Mouse (Mus musculus): Measurements from ENCODE around the gene Mcm7.

The Mcm7 gene

DNA sequence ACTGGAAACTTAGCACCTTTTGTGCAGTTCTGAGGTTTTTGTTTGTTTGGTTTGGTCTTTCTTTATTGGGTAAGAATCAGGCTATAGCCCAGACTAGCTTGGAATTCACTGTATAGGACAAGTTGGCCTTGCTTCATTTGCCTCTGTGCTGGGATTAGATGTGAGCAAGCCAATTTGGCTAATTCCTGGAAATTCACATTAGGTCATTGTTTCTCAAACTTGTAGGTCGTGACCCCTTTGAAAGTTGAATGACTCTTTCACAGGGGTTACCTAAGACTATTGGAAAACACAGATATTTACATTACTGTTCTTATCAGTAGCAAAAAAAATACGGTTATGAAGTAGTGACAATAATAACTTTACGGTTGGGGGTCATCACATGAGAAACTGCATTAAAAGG, 17.8 kb downstream of the Mcm7 start:
- no peak for DNase-seq

DNA sequence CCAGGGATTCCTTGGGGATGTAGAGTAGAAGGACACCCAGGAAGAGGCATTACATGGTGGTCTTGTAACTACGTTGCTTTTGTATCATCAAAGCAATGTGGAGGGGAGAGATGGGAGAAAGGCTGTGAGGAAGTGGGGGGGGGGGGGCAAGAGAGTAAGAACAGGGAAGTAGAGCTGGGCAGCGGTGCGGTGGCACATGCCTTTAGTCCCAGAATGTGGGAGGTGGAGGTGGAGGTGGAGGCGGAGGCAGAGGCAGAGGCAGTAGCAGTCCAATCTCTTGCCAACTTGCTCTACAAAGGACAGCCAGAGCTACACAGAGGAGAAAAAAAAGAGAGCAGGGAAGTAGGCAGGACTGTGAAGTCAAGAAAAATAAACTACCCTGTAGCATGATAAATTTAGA, 33.6 kb downstream of the Mcm7 start:
- no peak for DNase-seq

DNA sequence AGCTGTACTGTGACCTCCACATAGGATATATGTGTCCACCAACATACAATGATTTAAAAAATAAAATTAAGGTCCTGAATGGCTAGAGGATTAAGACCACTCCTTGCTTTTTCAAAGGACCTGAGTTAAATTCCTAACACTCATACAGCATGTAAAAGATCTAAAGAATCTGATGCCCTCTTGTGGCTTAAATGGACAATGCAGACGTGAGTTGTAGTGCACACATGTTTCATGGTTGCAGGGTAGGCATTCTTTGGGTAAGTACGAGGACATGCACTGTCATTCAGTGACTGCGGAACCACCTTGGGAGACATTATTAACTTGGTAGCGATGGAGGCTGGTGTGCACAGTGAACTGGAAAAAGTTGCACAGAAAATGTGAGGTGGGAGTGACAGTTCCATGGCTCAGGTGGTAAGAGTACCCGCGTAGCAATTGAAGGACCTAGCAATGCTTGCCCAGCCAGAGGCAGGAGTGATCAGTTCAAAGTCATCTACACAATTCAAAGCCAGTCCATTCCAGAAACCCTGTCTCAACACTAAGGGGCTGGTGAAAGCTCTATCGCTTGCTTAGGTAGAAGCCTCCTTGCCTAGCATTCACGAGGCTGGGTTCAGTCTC, 34.2 kb downstream of the Mcm7 start:
- no peak for DNase-seq

DNA sequence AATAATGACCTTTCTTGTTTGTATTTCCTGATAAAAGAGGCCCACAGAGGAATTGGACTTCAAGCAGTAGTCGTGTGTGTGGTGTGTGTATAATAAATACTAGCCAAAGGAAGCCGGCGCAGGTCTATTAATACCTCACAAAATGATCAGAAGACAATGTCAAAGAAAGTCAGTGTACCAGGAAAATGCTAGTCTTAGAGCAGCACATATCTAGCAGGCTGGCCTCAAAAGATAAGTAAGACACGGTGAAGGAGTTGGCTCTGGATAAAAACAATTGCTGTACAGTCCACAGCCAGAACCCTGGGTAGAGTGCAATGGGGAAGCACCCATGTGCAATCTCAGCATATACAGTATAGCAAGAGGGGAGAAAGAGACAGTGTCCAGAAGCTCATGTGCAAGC, 35.0 kb downstream of the Mcm7 start:
- no peak for DNase-seq

DNA sequence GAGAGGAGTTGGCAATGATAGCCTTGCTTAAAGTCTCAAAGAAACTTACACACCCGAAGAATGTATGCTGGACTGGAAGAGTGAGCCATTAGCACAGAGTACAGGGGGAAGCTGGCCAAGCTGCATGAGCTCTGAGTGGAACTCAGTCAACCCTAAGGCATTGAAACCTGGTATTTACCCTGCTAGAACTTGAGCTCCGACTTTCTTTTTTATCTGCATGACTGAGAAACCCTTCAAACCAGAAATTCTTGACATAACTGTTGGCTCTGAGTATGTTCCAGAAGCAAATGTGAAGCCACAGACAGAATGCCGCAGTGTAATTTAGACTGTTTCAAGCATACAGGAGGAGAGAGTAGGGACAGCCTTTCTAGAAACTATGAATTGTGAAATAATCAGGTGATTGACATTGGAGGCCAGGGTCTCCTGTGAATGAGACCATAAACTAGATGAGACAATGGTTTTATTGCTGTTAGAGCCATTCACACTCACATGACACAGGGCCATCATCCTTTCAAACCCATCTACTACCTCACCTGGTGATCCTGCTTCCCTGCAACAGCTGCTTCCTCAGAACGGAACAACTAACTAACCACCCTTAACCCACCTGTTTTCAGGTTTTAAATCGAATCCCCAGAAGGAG, 39.7 kb downstream of the Mcm7 start:
- DNase-seq: no peak

DNA sequence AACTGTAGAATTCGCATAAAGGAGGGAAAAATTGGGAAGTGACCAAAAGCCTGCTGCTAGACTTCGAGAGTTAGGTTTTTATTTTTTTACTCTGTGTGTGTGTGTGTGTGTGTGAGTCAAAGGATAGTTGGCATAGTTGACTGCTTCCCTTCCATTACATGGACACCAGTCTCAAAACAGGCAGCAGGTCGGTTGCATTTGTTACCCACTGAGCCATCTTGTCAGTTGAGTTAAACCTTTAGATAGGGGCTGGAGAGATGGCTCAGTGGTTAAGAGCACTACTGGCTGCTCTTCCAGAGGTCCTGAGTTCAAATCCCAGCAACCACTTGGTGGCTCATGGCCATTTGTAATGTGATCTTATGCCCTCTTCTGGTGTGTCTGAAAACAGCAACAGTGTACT, 54.2 kb downstream of the Mcm7 start:
- DNase-seq: no peak

DNA sequence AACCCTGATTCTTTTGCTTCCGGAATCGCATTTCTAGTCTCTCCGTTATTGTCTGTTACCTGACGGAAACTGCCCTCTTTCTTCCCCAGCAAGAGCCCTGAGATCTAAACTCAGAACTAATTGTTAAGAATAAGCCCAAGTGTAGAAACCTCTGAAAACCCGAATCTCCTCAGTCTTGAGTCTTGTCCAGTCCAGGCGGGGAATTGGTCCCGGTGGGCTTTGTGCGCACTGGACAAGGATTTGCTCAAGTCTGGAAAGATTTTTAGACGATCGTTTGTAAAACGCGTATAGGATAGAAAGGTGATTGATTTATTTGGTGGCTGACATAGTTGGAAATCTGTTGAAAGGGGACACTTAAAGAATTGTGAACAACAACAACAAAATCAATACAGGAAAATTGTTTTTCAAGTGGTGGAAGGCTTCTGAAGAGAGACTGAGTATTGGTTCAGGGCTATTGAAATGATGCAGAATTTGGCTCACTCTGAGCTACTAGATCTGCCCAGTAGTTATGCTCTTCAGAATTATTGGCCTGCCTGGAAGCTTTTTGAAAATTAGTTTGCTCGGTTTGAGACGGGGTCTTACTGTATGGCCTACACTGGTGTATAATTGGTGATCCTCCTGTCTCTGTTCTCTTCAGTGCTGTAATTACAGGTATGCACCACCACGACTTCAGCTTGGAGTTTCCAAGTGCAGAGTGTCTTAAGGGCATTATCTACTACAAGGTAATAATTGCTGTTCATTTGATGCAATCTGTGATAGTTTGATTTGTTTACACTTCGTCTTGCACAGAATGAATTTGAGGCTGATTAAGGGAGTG, 54.8 kb downstream of the Mcm7 start:
- DNase-seq: no peak

DNA sequence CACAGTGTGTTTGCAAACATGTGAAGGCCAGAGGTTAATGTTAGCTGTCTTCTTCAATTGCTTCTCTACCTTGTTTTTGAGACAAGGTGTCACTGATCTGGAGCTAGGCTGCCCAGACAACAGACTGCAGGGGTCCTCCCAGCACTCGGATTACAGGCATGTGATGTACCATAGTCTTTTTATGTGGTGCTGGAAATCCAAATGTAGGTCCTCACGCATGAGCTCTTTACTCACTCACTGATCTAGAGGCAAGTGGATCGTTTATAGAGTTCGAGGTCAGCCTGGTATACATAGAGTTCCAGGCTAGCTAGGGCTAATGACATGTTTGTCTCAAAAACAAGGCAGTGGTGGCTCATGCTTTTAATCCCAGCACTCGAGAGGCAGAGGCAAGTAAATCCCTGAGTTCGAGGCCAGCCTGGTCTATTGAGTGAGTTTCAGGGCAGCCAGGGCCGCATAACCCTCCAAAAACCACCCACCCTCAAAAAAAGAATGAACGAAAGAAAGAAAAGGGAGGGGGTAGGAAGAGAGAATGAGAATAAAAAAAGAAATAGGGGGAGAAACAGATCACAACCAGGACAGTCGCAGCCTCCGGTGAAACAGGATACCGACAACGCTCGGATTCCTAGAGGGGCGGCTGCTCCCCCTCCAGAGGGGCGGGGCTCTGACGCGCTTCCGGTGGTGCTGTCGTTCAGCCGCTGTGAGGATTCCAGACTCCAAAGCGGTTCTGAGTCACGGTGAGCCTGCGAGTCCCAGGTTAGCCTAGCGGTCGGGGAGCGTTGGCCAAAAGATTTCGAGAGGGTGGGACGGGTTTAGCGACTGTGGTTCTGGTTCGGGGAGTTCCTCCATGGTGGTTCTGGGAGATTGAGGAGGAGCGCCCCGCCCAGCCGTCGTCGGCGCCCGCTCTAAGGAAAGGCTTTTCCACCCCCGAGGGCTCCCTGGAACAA, 55.7 kb downstream of the Mcm7 start, which contains the start of gene Zscan21:
Gene Zscan21, plus strand, starts transcription at position 649 of the 944 bp plus-strand sequence.
- peak; percentile 85 for DNase-seq

All from cerebellum, adult 11-12 months (tissue).